Mouse (Mus musculus): ENCODE results near the gene Pla2g12b.

- TF ChIP-seq POLR2AphosphoS2 (IDR thresholded peaks at IDR 0.05; ENCODE audit: insufficient read length, low read depth) (no peak), MAX (IDR thresholded peaks at IDR 0.05; ENCODE audit: low read depth) (no peak), CEBPB (IDR thresholded peaks at IDR 0.05; ENCODE audit: insufficient read depth, poor library complexity, severe bottlenecking) (no peak), POLR2A (IDR thresholded peaks at IDR 0.05; ENCODE audit: insufficient read length, low read depth) (no peak), MYOG (IDR thresholded peaks at IDR 0.05; ENCODE audit: control insufficient read depth in 1 of 3, insufficient read depth in 1 of 3, insufficient read length in 2 of 3, low read depth in 2 of 3) (no peak), E2F4 (IDR thresholded peaks at IDR 0.05; ENCODE audit: insufficient read depth) (no peak), TCF12 (IDR thresholded peaks at IDR 0.05; ENCODE audit: insufficient read depth, poor library complexity, severe bottlenecking) (no peak), MYOD1 (IDR thresholded peaks at IDR 0.05; ENCODE audit: control insufficient read depth in 1 of 3, insufficient read length in 2 of 3, low read depth in 2 of 3) (no peak), TCF3 (IDR thresholded peaks at IDR 0.05; ENCODE audit: insufficient read length, low read depth) (no peak), USF1 (IDR thresholded peaks at IDR 0.05; ENCODE audit: low read depth) (no peak), REST (IDR thresholded peaks at IDR 0.05; ENCODE audit: insufficient read depth, insufficient read length) (no peak), SRF (IDR thresholded peaks at IDR 0.05; ENCODE audit: control insufficient read depth, insufficient read length, low read depth) (no peak)
These were observed 49.3 kb upstream of the Pla2g12b start for GRCm38 (mm10) chr10:59354120-59354519.
